Comparison of ENCODE assay signal across 8 mouse cellular contexts in genomic region chr11:5444234-5444598, GRCm38 (mm10). TPM values are rescaled to one million over a fixed set of nuclear protein-coding genes. Genes with fewer than 3 reads are reported as not detected.
DNase-seq lines count a peak whose midpoint lies in the region; ATAC-seq and TF ChIP-seq lines count a peak whose summit lies in the region.

No protein-coding gene starts in this region.

- CTCF ChIA-PET in Patski (lab: Charles Lee) = no interaction called here

- no peaks in the 10 kb centered on the region for H3K27me3 ChIP-seq in C2C12 (ENCODE audit: control insufficient read depth, insufficient read depth, insufficient read length)
- no peaks in the 10 kb centered on the region for H3K27me3 ChIP-seq in Patski
- H3K27me3 ChIP-seq in embryonic facial prominence, embryonic 11.5 days (ENCODE audit: control insufficient read depth, insufficient read depth, low read length) = no peaks in the 10 kb centered on the region
- H3K27me3 ChIP-seq in heart, embryonic 14.5 days (ENCODE audit: control insufficient read depth, insufficient read depth, low read length) = no peaks in the 10 kb centered on the region

- WGBS in embryonic facial prominence, embryonic 11.5 days = under 1% methylated on average over 32 of the region's 57 CpGs
- WGBS in heart, embryonic 14.5 days = under 1% methylated on average over 48 of the region's 57 CpGs

- no peaks in the 10 kb centered on the region for H3K36me3 ChIP-seq in C2C12 (ENCODE audit: control insufficient read depth, insufficient read depth)
- H3K36me3 ChIP-seq in embryonic facial prominence, embryonic 11.5 days (replicated peaks; ENCODE audit: control insufficient read depth, insufficient read depth, low read depth, low read length) = no peaks in the 10 kb centered on the region
- no peaks in the 10 kb centered on the region for H3K36me3 ChIP-seq in heart, embryonic 14.5 days (ENCODE audit: control insufficient read depth, insufficient read depth, low read length)

- peaks cover 48% of the 10 kb centered on the region for H3K79me2 ChIP-seq in C2C12 (ENCODE audit: control insufficient read depth, insufficient read depth)

- H3K9ac ChIP-seq in embryonic facial prominence, embryonic 11.5 days (replicated peaks; ENCODE audit: low read length) = peak overlapping the region; percentile 83
- H3K9ac ChIP-seq in heart, embryonic 14.5 days (ENCODE audit: low read length) = peak overlapping the region; percentile 90

- peak overlapping the region; percentile 87 for H3ac ChIP-seq in C2C12 (ENCODE audit: control insufficient read depth, insufficient read length, low read depth)

- H3K4me2 ChIP-seq in embryonic facial prominence, embryonic 11.5 days (ENCODE audit: low read depth, low read length) = peak overlapping the region; percentile 90
- H3K4me2 ChIP-seq in heart, embryonic 14.5 days (ENCODE audit: low read length) = peak overlapping the region; percentile 94

- H3K27ac ChIP-seq in embryonic facial prominence, embryonic 11.5 days (replicated peaks; ENCODE audit: low read depth, low read length) = peak overlapping the region; percentile 38
- peak overlapping the region; percentile 60 to 85; a peak in 3 of 4 replicates for H3K27ac ChIP-seq in heart, embryonic 14.5 days (replicated peaks in 1 of 2; ENCODE audit: control insufficient read depth in 1 of 2, insufficient read depth in 1 of 2, low read depth in 2 of 2, low read length in 2 of 2)

- H3K4me1 ChIP-seq in embryonic facial prominence, embryonic 11.5 days (ENCODE audit: control insufficient read depth, insufficient read depth, low read length) = no peaks in the 10 kb centered on the region
- H3K4me1 ChIP-seq in heart, embryonic 14.5 days (ENCODE audit: control insufficient read depth in 2 of 2, insufficient read depth in 2 of 2, low read length in 2 of 2) = peaks cover 9 to 18% of the 10 kb centered on the region in 2 experiments

- peak overlapping the region; percentile 55 for H3K4me3 ChIP-seq in C2C12 (ENCODE audit: insufficient read depth, poor library complexity, severe bottlenecking)
- H3K4me3 ChIP-seq in embryonic facial prominence, embryonic 11.5 days (ENCODE audit: low read depth, low read length) = peak overlapping the region; percentile 90
- peak overlapping the region; percentile 87 to 91 for H3K4me3 ChIP-seq in heart, embryonic 14.5 days (ENCODE audit: control insufficient read depth in 1 of 2, insufficient read depth in 1 of 2, low read depth in 1 of 2, low read length in 2 of 2)

- DNase-seq in Patski (ENCODE audit: low read depth, low spot score) (no peak), adipocyte (ENCODE audit: low spot score) (no peak)
- peak; percentile 41 for DNase-seq in embryonic facial prominence, embryonic 11.5 days (ENCODE audit: low spot score)
- peak; percentile 52 to 70 for DNase-seq in kidney, postnatal 4 days
- DNase-seq in lung, postnatal 14 days = peak; percentile 21
- peak; percentile 29 for DNase-seq in right cerebral cortex, postnatal 4 days

- ATAC-seq in Patski = peak; percentile 33
- ATAC-seq in embryonic facial prominence, embryonic 11.5 days (replicated peaks; ENCODE audit: insufficient number of reproducible peaks, low FRiP score, low TSS enrichment, low read depth) = peak; percentile 16; the same call in 1 of the 2 replicates
- ATAC-seq in heart, embryonic 14.5 days (ENCODE audit: insufficient number of reproducible peaks, insufficient read depth, low FRiP score, low read depth) = peak; percentile 68

- POLR2A ChIA-PET in Patski (lab: Charles Lee) = interaction anchor here (0.6 kb wide), 1 partner anchor 42 kb away, joined by 3 read pairs; no protein-coding TSS in a partner anchor

- peaks cover 46% of the 10 kb centered on the region for H3K79me3 ChIP-seq in C2C12 (ENCODE audit: low read depth)

- in situ Hi-C loops in Patski (cut with MboI; ENCODE audit: low pct_unique_long_range_greater_than_20kb) = no loop called here

- no peak for TF ChIP-seq CTCF in C2C12 (IDR thresholded peaks at IDR 0.05; ENCODE audit: control insufficient read depth, insufficient read depth, insufficient read length)
- no peak for TF ChIP-seq CTCF in Patski (IDR thresholded peaks at IDR 0.05)

- H3K9me3 ChIP-seq in embryonic facial prominence, embryonic 11.5 days (replicated peaks; ENCODE audit: control insufficient read depth, low read length) = no peaks in the 10 kb centered on the region
- no peaks in the 10 kb centered on the region for H3K9me3 ChIP-seq in heart, embryonic 14.5 days (ENCODE audit: control insufficient read depth, low read length)

TF ChIP-seq in C2C12, 6 proteins besides CTCF, POLR2A, EP300 and RAD21:
- TF ChIP-seq MAX (IDR thresholded peaks at IDR 0.05) (no peak), FOSL1 (IDR thresholded peaks at IDR 0.05; ENCODE audit: insufficient read depth, low read length, poor library complexity, severe bottlenecking) (no peak), USF1 (IDR thresholded peaks at IDR 0.05; ENCODE audit: low read depth) (no peak), CEBPB (IDR thresholded peaks at IDR 0.05; ENCODE audit: low read depth) (no peak), MYOG (IDR thresholded peaks at IDR 0.05; ENCODE audit: control insufficient read depth, extremely low read depth, insufficient read length) (no peak), MYOD1 (IDR thresholded peaks at IDR 0.05; ENCODE audit: control insufficient read depth, insufficient read length, low read depth) (no peak)

RNA-seq across cellular contexts. Expression of gene Znrf3, which starts 0.4 kb away (rescaled TPM):
- polyA plus RNA-seq in C2C12 (2012; fragmentation: generic; extraction: Trizol) = 4.0 TPM
- polyA plus RNA-seq in Patski (2021) = 10.7 TPM
- 11.7 and 12.0 TPM in 2 replicates for polyA plus RNA-seq in embryonic facial prominence, embryonic 11.5 days (2014; fragmentation: Nextera tagmentation; extraction: Ambion mirVana)
- 7.2 and 7.5 TPM in 2 replicates for polyA plus RNA-seq in heart, embryonic 14.5 days (2014; fragmentation: Nextera tagmentation; extraction: Ambion mirVana)

Comparison
In these comparisons a context has a peak if more than half of its experiments do, and no peak if none do; other contexts are left out.
1. ATAC-seq: peak in every context shown above with its lines; median percentile 68 in heart, embryonic 14.5 days; 33 in Patski; 16 in embryonic facial prominence, embryonic 11.5 days.
2. DNase-seq: peak in embryonic facial prominence, embryonic 11.5 days (single experiment), kidney, postnatal 4 days (2 of 2), lung, postnatal 14 days (single experiment) and right cerebral cortex, postnatal 4 days (single experiment); none in Patski (single experiment) and adipocyte (single experiment).
3. Peak in every context shown above with its lines, with median percentiles within 50 percentile points of each other: H3K4me3 ChIP-seq.